Mouse (Mus musculus): ENCODE results near the gene Tns1.

Gene Tns1

DNA sequence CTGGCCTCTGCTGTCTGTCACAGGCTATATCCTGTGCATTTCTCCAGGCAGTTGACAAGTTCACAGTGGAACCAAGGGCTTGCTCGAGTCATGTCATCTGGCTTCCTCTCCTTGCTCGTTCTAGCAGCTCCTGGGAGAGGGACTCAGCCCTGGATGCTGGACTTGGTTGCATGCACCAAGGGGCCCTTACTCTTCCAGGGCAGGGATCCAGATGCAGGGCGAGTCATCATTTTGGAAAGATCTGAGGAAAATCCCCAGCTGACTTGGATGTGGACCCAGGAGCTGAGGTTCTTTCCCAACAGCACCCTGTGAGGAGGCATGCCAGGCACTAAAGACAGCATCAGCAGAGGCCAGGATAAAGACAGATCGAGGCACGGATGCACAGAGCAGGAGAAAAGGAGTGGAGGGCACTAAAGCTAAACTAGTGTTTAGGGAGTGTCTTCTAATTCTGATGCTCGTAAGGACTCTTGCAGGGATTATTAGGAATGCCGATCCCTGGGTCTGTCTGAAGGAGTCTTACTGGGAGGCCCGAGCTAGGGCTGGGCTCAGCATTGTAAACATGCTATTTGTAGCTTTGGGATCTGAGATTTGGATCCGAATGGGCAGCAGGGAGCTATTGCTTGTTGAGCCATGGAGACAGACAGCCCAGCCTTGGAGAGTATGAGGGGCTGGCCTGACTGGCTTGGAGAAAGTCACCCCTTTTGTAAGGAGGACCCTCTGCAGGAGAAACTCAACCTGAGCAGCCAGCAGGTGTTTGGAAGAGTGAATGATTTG, 165.9 kb downstream of the Tns1 start:
- in situ Hi-C loops (cut with MboI) = no loop called here

DNA sequence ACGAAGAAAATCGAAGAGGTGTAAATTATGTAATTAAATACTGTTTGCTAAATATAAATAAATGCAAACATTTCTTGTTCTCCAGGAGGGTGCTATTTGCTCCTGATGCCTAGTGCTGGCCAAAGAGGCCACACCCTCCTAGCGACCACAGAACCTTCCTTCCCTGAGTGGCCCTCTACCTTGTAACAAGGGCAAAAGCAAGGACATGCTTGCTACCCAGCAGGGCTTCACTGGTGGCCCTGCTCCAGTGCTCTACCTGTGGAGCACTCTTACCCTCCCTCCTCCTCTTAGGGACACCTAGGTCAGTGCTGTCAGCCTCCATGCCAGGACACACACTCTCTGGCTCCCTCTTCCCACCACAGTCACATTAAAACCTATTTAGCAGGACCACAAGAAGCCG, 166.8 kb downstream of the Tns1 start:
- in situ Hi-C loops (cut with MboI) = no loop called here

DNA sequence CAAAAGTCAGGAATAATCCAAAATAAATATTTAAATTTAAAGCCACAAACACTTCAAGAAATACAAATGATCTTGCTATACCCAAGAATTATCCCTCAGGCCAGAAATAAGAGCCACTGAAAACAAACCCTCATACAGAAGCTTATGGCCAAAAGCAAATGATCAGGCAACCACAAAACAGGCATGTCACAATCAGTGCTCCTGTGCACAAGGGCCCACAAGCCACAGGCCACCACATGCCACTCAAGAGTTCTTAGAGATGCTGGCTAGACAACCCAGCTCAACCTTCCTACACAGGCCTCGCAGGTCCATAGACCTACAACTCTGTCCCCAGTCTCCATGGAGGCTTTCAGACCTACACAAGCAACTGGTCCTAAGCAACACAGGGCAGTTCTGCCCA, 167.9 kb downstream of the Tns1 start:
- in situ Hi-C loops (cut with MboI) = no loop called here

DNA sequence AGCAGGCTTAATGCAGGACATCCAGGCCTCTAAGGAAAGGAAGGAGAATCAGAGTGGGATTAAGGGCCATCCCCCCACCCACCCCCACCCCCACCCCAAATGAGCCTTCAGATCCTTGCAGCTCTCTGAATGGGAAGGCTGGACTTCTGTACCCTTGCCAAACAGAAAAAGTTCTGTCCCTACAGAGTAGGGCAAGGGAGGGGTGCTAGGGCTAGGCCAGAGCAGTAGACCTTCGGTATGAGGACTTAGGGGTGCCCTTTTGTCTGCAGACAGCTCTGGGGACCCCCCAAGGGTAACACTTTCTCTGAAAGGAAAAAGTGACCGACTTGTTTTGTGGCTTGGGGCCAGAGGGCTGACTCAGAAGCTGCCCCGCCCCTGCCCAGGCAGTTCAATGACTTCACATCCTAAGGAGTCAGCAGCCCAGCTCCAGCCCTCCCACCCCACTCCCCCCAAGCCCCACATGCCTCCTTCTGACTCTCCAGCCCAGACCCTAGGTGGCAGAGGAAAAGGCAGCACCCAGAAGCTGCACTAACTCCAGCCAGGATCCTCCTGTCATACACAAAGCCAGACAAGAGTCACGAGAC, 168.9 kb downstream of the Tns1 start:
- in situ Hi-C loops (cut with MboI) = no loop called here

DNA sequence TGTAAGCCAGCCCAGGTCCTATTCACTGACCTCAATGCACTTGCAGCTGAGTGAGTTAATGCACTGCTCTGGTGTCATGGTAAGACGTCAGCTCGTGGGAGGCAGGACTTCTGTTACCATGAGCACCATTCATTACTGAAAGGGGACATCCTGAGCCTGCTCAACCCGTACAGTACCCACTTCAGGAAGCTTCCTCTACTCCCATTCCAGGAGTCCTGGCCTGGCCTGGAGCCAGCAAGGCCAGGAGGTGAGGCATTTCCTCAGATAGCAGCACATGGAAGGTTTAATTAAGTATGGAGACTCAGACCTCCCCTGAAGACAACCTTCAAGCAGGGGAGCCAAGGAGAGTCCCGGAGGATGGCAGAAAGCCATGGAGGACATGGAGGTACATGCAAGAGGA, 169.6 kb downstream of the Tns1 start:
- in situ Hi-C loops (cut with MboI) = no loop called here

DNA sequence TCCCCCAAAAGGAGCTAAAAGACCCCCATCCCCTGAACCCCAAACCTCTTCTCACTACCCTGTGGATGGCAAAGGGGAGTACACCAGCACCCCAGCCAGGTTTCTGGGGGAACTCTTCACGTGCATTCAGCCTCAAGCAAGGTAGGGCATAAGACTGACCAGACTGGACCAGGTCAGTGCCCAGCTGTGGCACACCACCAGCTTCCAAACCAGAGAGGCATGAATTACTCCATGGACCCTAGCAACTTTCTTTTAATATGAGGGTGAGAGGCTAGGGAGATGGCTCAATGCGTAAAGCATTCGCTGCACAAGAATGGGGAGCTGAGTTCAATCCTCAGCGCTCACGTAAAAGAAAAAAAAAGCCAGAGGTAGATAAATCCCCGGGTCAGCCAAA, 170.2 kb downstream of the Tns1 start:
- in situ Hi-C loops (cut with MboI) = no loop called here

DNA sequence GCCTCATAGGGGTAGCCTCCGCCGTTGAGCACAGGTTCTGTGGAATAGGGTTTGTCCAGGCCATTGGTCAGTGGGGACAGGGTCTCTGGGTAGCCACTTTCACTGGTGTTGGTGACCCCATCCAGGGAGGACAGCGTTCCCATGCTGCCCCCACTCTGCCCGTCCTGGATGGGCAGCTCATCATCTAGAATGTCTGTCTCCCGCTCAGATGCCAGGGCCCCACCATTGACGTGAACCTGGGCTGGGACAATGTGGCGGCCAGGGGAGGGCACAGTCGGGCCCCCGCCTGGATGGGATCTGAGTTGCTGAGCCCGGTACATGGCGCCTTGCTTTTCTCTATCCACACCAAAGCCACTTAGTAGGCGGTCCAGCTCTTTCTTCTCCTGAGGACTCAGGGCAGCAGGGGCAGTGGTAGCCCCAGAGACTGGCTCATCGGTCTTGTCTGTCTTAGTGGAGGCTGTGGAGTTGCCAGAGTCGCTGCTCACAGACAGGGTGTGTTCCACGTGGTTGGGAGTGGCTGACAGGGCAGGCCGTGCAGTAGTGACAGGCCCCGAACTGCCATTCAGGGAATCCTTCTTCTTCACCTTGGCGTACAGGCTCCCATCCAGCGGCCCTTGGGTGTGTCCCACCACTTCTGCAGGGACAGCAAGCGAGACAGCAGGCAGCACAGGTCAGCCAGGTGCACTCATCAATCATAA, 170.8 kb downstream of the Tns1 start:
- in situ Hi-C loops (cut with MboI) = no loop called here

DNA sequence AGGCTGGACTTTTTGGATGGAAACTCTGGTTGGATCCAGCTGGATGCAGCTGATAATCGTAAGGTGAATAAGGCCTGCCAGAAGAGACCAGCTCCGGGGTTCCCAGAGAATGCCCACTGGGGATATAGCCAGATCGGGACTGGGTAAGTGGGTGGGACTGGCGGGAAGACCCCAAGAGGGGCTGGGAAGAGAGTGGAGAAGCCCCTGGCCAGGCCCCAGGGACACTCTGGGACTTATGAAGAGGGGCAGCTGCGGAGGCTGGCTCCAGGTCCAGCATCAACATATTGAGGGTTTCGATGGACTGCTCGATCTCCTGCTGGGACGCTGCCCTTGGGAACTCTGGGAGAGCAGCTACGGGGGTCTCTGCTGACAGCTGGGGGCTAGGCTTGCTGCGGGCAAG, 171.7 kb downstream of the Tns1 start:
- in situ Hi-C loops (cut with MboI) = no loop called here

DNA sequence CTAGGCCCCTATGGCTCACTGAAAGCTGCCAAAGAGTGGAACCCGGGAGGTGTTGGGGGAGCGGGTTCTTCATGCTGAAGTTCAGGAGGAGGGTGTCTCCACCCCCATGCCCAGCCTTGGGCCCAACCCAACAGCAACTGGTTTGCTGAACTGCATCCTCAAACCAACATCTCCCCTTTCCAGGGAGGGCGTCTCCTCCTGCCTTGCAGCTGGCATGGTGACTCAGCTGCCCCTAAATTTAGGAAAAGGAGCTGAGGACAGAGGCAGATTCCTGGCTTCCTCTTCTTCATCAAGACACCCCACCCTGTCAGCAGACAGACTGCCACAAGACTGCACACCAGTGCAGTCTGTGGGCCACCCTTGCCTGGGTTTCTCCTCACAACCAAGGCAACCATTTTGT, 173.1 kb downstream of the Tns1 start:
- in situ Hi-C loops (cut with MboI) = no loop called here

DNA sequence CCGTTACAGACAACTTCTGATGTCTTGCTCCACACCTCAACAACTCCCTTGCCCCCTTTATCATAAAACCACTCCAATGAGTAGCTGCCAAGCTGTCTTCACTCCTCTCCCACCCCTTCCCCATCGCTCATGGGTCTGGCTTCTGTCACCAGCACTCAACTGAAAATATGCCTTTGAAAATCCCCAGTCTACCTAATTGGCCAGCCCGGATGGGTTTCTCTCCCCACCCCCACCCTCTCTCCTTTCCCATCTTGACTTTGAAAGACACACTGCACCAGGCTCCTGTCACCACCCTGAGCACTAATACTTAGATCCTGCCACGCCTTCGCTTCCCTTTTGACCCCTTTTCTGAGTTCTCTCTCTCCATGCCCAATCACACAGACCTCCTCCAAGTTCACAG, 175.5 kb downstream of the Tns1 start:
- in situ Hi-C loops (cut with MboI) = no loop called here

DNA sequence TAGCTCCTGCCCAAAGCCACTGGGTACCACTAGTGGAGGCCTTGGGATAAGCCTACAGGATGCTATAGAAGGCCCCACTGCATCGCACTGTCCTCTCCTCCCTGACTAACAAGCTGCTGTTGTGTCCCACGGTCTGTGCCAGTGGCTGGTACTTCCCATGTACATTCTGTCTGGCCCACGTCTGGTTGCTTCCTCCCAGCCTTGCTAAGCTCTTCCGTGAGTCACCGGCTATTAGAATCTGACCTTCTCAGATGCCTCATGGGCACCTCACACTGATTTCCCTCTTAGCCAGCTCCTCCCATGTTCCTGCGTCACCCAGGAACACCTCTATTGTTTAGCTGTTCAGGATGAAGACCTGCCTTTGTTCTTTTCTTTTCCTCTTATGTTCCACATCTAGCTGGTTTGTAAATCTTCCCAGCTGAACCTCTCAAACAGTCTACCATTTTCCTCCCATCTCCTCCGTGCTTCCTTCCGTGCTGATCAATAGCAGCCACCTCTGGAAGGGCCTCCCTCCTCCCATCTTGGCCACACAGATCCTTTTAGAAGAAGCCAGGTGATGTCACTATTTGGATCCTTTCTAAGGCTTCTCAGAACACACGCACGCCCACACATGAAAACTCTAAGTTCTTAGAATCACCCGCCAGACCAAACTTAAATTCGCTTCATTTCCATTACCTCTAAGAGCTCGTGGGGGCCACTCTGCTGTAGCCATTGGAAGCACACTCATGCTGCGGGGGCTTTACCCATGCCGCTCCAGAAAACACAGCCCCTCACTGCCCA, 176.5 kb downstream of the Tns1 start:
- in situ Hi-C loops (cut with MboI) = no loop called here

DNA sequence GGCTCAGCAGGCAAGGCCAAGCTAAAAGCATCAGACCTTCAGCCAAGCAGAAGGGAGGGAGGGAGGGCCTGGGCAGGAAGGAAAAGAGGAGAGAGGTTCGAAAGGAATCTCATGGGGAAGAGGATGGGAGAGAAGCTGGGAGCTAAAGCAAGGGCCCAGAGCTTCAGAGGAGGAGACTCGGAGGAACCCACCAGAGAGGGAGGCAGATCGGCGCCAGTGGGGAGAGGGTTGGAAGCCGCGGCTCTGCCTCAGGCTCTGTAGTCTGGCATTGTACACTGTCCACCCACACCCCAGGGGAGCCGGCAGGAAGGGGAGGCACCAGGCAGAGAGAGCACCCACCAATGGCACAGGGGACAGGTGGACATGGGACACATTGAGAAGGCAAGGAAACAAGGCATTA, 177.5 kb downstream of the Tns1 start:
- in situ Hi-C loops (cut with MboI) = no loop called here

DNA sequence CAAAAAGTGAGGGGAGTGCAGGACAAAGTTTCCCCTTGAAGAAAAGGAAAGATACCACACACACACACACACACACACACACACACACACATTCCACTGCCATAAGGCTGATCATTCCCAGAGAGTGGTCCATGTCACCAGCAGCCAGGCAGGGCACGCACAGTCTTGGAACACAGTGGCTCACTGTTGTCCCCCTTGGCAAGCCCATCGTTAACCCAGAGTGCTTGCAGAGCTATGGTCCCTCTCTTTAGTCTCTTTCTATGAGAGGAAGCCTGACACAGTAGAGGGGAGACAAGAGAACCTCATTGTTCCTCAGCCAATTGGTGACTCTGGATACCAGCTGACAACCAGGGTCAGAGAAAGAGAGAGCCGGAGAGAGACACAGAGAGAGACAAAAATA, 179.9 kb downstream of the Tns1 start:
- in situ Hi-C loops (cut with MboI) = no loop called here

DNA sequence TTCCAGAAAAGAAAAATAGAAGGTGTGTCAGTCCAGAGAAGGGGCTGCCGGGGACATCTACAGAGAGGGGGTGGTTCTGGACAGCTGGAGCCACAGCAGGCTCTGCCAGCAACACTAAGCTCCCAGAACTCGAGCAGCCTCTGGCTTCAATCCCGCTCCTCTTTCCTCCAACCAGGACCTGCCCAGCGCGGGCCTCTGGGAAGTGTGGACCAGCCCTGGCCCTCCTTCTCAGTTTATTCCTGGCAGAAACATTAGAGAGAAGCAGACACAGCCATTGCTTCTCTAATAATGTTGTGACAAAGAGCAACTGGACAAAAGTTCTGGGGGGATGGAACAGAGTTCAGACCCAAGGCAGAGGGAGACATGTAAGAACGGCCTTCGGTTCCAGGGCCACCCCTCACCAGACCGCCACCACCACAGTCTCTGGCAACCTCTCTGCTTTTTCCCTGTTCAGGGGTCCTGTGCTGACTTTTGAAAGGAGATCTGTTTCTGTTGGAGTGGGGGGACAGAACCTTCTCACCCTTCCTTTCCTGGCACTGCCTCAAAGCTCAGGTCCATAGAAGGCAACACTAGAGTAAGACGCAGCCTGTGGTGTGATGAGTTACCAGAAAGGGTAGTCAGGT, 180.5 kb downstream of the Tns1 start:
- in situ Hi-C loops (cut with MboI) = no loop called here

DNA sequence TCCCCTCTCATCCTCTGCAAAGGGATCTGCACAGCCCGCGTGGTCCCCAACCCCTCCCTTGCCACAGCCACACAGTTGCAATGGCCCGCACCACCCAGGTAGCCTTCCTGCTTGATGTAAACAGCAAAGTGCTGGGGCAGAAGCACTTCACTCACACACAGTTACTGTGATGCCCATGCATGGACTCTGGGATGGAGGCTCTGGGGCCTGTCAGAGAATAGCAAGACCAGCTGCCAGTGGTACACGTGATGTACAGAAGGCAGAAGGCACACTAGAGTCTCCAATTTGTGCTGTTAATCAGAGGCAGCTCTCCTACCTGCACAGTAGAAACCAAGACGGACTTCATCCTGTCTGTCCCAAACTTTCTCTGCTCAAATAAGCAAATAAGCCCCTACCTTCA, 181.0 kb downstream of the Tns1 start:
- in situ Hi-C loops (cut with MboI) = no loop called here

DNA sequence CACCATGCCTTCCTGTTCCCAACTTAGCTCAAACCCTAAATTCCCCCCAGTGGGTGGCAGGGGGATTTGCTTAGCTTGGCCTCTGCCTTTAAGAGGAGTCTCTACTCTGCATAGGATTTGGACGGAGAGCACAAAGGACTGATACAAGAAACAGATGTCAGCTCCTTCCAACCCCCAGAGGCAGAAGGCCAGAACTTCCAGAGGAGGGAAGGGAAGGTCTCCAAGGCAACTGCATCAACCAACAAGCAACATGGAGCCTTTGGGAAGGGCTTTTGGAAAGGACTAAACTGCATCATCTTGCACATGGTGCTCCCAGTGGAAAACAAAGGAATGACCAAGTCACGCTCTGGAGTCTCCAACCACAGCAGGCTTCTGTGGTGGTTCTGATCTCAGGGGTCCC, 182.0 kb downstream of the Tns1 start:
- in situ Hi-C loops (cut with MboI) = no loop called here

DNA sequence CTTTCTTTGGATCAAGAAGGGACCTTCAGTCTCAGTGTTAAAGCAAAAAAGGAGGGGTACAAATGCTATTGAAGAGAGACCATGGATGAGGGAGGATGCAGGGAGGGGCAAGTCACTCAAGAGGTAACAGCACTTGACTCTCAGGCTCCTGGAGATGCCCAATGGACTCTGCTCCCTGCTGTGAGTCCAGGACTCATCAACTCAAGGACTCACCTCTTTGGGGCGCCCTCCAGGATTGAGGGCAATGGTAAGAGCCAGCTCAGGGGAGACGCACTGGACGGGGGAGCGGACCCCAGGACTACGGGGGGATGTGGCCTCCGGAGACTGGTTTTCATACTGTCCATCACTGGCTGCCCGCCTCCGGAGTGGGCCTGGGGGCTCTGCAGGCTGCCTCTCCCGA, 182.6 kb downstream of the Tns1 start:
- in situ Hi-C loops (cut with MboI) = no loop called here

DNA sequence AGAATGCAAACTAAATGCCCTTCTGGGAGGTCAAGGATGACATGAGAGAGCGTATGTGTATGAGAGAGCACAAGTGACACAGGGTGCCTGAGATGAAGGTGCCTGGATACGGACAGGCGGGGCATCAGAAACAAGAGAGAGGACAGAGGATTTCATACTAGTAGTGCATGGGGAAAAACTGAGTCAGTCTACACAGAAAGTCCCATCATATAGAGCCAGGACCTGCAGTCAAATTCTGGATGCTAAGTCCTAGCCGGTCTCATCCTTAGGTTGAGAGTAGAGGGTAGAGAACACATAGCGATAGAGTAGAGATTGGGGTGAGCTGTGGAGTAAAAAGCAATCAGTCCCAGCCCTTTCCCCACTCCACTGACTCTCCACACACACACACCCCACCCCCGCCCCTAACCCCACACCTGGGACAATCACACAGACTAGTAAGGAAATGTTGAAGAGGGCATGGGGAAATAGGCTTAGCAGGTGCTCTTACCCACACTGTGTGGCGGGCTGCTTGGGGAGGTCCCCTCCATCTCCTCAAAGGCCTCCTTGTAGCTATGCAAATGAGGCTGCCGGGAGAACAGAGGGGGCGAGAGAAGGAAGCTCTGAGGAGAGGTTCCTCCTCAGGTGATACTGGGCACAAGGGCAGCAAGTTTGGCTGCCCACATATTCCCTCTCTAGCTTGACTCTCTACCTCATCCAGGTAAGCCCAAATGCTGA, 183.6 kb downstream of the Tns1 start:
- in situ Hi-C loops (cut with MboI) = no loop called here

DNA sequence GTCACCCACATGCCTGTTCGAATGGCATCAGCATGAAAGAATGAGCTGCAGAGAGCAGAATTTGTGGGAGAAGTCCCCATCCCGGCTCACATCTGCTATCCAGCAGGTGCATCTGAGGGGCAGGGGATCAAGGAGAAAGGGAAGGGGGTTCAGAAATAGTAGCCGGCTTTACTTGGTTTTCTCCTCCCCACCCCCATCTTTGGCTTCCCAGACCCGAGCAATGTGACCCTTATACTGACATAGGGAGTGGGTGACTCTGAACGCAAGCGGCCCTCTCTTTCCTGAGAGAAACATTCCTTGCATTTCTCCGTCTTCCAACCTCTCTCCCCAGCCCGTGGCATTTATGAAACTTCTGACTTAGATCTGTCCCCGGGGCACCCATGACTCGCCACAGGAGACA, 185.7 kb downstream of the Tns1 start:
- in situ Hi-C loops (cut with MboI) = no loop called here

DNA sequence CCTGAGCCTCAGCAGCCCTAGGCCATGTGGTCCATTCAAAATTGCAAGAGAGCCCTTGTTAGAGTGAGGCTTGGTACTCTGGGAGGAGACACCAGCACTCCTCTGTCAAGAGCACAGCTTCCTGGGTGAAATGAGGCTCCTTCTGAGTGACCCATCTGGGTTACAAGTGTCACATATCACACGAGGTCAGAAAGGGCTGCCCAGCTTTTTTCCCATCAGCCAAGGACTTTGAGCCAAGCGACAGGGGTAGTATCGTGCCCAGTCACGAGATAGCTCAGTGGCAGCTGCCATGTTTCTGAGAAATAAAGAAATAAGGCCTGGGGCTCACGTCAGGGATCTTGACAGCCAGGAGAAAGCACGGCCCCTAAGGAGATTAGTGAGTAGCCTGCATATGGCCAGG, 186.4 kb downstream of the Tns1 start:
- in situ Hi-C loops (cut with MboI) = no loop called here

DNA sequence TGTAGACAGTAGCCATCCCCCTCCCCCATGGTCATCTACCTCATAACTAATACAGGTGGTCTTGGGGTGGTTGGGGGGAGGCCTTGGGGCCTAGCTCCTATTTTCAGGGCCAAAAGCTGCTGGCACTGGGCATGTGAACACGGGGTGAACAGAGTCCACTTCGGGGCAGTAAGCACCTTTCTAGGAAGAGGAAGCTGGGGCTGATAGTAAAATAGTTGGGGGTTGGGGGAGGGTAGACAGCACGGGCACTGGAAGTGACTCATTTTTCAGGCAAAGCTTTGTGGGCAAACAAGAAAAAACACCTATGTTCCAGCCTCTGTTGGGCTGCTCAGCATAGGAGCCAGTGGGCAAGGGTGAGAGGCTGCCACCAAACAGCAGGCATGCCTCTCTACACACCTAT, 187.7 kb downstream of the Tns1 start:
- in situ Hi-C loops (cut with MboI) = no loop called here
